Mouse (Mus musculus) neutrophil, adult 5-6 weeks (primary cell): Measurements from ENCODE around the gene Gm45208. TPM values are rescaled to one million over a fixed set of nuclear protein-coding genes. Genes with fewer than 3 reads are reported as not detected.

Experiments used
- ATAC-seq: fragments of 151-379, 151-347 bp; 2 replicates; pipeline ENCODE4 v1.8.0; 2017; ENCODE audit warnings: mild to moderate bottlenecking, moderate TSS enrichment; ENCODE audit not compliant: insufficient number of reproducible peaks, poor library complexity, low FRiP score, severe bottlenecking; ENCODE audit errors: extremely low read depth
- total RNA-seq: library from RNA; stranded (forward); fragments of 200-1000 nt; gene quantifications from 2 replicates; pipeline ENCODE4 v1.2.3, GENCODE M21; 2017

Gm45208 gene
- total RNA-seq, 1 experiment from 2014 or later, result 3.0 TPM

- no peak for ATAC-seq
These were observed 42.7 kb downstream of the Gm45208 start for GRCm38 (mm10) chrX:7764657-7765280.

- no peak for ATAC-seq
These were observed 43.2 kb downstream of the Gm45208 start for GRCm38 (mm10) chrX:7765281-7765670.

GRCm38 (mm10) chrX:7765764-7766163, 43.7 kb downstream of the Gm45208 start:
- ATAC-seq, result no peak

GRCm38 (mm10) chrX:7769302-7770017, 47.4 kb downstream of the Gm45208 start:
- ATAC-seq, result no peak

- no peak for ATAC-seq
These were observed 50.7 kb downstream of the Gm45208 start for GRCm38 (mm10) chrX:7772766-7773165.

DNA sequence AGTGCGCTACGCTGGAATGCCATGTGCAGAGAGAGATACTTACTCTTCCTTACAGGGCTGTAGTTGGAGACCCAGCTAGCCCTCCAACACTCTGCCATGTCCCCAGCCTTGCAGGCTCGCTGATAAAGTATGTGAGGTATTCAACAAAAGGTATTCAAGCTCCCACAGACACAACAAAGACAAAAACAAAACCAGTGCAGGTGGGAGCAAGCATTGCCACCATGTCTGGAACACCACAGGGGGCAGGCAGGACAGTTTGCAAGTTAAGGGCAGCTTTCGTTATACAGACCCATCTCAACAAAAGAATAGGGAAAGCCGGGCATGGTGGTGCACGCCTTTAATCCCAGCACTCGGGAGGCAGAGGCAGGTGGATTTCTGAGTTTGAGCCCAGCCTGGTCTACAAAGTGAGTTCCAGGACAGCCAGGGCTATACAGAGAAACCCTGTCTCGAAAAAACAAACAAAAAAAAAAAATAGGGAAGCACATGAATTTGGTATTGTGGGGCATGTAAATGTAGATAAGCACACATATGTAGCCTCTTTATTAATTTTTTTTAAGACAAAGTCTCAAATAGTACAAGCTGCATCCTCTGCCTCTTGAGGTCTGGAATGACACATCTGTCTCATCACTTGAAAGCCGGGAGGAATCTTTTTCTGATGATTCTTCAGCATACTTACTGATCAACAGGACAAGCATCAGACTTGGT, 53.6 kb downstream of the Gm45208 start:
- no peak for ATAC-seq

DNA sequence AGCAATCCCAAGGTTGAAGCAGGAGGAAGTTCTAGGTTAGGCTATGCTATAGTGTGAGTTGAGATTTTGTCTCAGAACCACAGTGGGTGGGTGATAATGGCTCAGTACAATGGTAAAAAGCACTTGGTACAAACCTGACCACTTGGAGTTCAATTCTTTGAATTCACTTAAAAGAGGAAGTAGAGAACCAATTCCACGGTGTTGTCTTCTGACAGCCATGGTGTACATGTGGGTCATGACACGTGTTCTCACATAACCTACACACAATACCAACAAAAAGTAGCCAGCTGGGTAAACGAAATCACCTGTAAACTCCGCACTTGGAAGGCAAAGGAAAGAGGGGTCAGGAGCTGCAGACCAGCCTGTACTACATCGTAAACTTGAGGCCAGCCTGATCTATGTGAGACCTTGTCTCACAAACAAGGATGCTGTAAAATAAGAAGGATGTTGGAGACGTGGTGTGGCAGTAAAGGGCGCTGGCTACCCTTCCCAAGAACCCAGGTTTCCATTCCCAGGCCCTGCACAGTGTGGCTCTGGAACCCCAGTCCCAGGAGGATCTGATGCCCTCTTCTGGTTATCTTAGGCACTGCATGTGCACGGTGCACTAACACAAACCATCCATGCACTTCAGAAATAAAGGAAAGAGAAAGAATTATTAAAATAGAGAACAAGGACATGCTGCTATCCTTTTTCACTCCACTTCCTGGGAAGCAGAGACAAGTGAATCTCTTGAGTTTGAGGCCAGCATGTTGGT, 54.5 kb downstream of the Gm45208 start:
- 0 out of 2 replicates have a peak, but pooled peaks have one; percentile 48 for ATAC-seq

- no peak for ATAC-seq
These were observed 56.6 kb downstream of the Gm45208 start for GRCm38 (mm10) chrX:7778450-7779244.

DNA sequence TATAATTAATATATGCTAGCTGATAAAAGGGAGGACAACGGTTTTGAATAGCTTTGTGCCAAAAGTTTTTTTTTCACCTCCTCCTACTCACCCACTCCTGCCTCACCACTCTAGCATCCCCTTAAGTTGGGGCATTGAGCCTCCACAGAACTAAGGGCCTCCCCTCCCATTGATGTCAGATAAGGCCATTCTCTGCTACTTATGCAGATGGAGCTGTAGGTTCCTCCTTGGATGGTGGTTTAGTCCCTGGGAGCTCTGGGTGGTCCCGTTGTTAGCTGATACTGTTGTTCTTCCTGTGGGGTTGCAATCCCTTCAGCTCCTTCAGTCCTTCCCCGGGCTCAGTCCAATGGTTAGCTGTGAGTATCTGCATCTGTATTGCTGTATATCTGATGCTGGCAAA, 57.2 kb downstream of the Gm45208 start:
- no peak for ATAC-seq

Other genes with a start within 250 kb of the Gm45208 start
- 0.61 and 1.5 TPM in 2 replicates for gene Foxp3, start 148.6 kb upstream of the Gm45208 start, total RNA-seq
- 2.1 and 2.6 TPM in 2 replicates for gene Ppp1r3f, start 148.0 kb upstream of the Gm45208 start, total RNA-seq
- 11.5 and 17.5 TPM in 2 replicates for gene Ccdc22, start 116.7 kb upstream of the Gm45208 start, total RNA-seq
- not detected in 2 replicates for gene Cacna1f, start 115.2 kb upstream of the Gm45208 start, total RNA-seq
- gene Syp, start 83.8 kb upstream of the Gm45208 start, total RNA-seq, result 0.93 and 1.8 TPM in 2 replicates
- 37.0 and 40.0 TPM in 2 replicates for gene Prickle3, start 65.0 kb upstream of the Gm45208 start, total RNA-seq
- 137 and 138 TPM in 2 replicates for gene Plp2, start 50.9 kb upstream of the Gm45208 start, total RNA-seq
- gene Magix, start 41.0 kb upstream of the Gm45208 start, total RNA-seq, result 1.4 TPM in 1 of 2 replicates, not detected in the other
- gene Gpkow, start 25.1 kb upstream of the Gm45208 start, total RNA-seq, result 67.2 and 69.5 TPM in 2 replicates
- 80.8 and 86.0 TPM in 2 replicates for gene Wdr45, start 7.9 kb upstream of the Gm45208 start, total RNA-seq
- 4.4 and 7.1 TPM in 2 replicates for gene Praf2, start 6.2 kb downstream of the Gm45208 start, total RNA-seq
- 2.7 TPM in 1 of 2 replicates, not detected in the other for gene Ccdc120, start 28.7 kb downstream of the Gm45208 start, total RNA-seq
- gene Tfe3, start 40.3 kb downstream of the Gm45208 start, total RNA-seq, result 30.7 and 40.0 TPM in 2 replicates
- gene Gripap1, start 67.5 kb downstream of the Gm45208 start, total RNA-seq, result 261 and 293 TPM in 2 replicates
- gene Kcnd1, start 100.0 kb downstream of the Gm45208 start, total RNA-seq, result 2.2 and 2.6 TPM in 2 replicates
- gene Otud5, start 119.1 kb downstream of the Gm45208 start, total RNA-seq, result 200 and 206 TPM in 2 replicates
- 9.3 and 9.5 TPM in 2 replicates for gene Pim2, start 156.0 kb downstream of the Gm45208 start, total RNA-seq
- gene Slc35a2, start 161.8 kb downstream of the Gm45208 start, total RNA-seq, result 23.4 and 25.0 TPM in 2 replicates
- 190 and 213 TPM in 2 replicates for gene Pqbp1, start 177.0 kb downstream of the Gm45208 start, total RNA-seq
- gene Timm17b, start 177.1 kb downstream of the Gm45208 start, total RNA-seq, result 33.0 and 43.4 TPM in 2 replicates
- not detected in 2 replicates for gene Gm10491, start 185.6 kb downstream of the Gm45208 start, total RNA-seq
- 1.9 TPM in 1 of 2 replicates, not detected in the other for gene Gm10490, start 187.3 kb downstream of the Gm45208 start, total RNA-seq
- not detected in 2 replicates for gene Pcsk1n, start 197.6 kb downstream of the Gm45208 start, total RNA-seq
- not detected in 2 replicates for gene Eras, start 206.4 kb downstream of the Gm45208 start, total RNA-seq
- gene Hdac6, start 225.6 kb downstream of the Gm45208 start, total RNA-seq, result 6.4 and 9.7 TPM in 2 replicates